Comparison of ENCODE assay signal across 30 mouse cellular contexts in genomic region chr11:67008528-67008927, GRCm38 (mm10). TPM values are rescaled to one million over a fixed set of nuclear protein-coding genes. Genes with fewer than 3 reads are reported as not detected.
DNase-seq lines count a peak whose midpoint lies in the region; ATAC-seq and TF ChIP-seq lines count a peak whose summit lies in the region.
"Had no signal": no experiment of that assay in that cellular context is flagged by ENCODE, and none has a peak within 500 bp of the region (broad histone marks: within the 10 kb centered on the region; RNA-seq: fewer than 3 reads in every experiment).

No protein-coding gene starts in this region.

- H3K36me3 ChIP-seq in hindbrain, embryonic 13.5 days: no peaks in the 10 kb centered on the region
- H3K36me3 ChIP-seq in hindbrain, embryonic 11.5 days (ENCODE audit: control insufficient read depth, insufficient read depth, low read length): no peaks in the 10 kb centered on the region
- no peaks in the 10 kb centered on the region for H3K36me3 ChIP-seq in neural tube, embryonic 12.5 days
- no peaks in the 10 kb centered on the region for H3K36me3 ChIP-seq in E14TG2a.4 (ENCODE audit: insufficient read depth, low read length)
- no peaks in the 10 kb centered on the region for H3K36me3 ChIP-seq in hindbrain, embryonic 15.5 days
- H3K36me3 ChIP-seq: forebrain, embryonic 10.5 days had no signal

- 70% methylated on average over 4 of the region's 4 CpGs for WGBS in hindbrain, embryonic 13.5 days
- 93% methylated on average over 4 of the region's 4 CpGs for WGBS in hindbrain, embryonic 11.5 days
- WGBS in neural tube, embryonic 12.5 days: 95% methylated on average over 4 of the region's 4 CpGs
- WGBS in hindbrain, embryonic 15.5 days: 80% methylated on average over 4 of the region's 4 CpGs

- no peaks in the 10 kb centered on the region for H3K27me3 ChIP-seq in hindbrain, embryonic 13.5 days
- no peaks in the 10 kb centered on the region for H3K27me3 ChIP-seq in hindbrain, embryonic 11.5 days (ENCODE audit: control insufficient read depth, insufficient read depth, low read length)
- H3K27me3 ChIP-seq in neural tube, embryonic 12.5 days (replicated peaks): no peaks in the 10 kb centered on the region
- no peaks in the 10 kb centered on the region for H3K27me3 ChIP-seq in E14TG2a.4 (ENCODE audit: insufficient read depth, low read length)
- no peaks in the 10 kb centered on the region for H3K27me3 ChIP-seq in hindbrain, embryonic 15.5 days
- H3K27me3 ChIP-seq: forebrain, embryonic 13.5 days had no signal

- H3K4me2 ChIP-seq in hindbrain, embryonic 13.5 days: no peak overlapping the region
- H3K4me2 ChIP-seq in hindbrain, embryonic 11.5 days (replicated peaks; ENCODE audit: low read depth, low read length): no peak overlapping the region
- H3K4me2 ChIP-seq in neural tube, embryonic 12.5 days (replicated peaks): no peak overlapping the region
- no peak overlapping the region for H3K4me2 ChIP-seq in hindbrain, embryonic 15.5 days
- H3K4me2 ChIP-seq: forebrain, embryonic 13.5 days; heart, embryonic 11.5 days had no signal

- no peak for DNase-seq in hindbrain, embryonic 11.5 days (ENCODE audit: low spot score)
- no peak for DNase-seq in neural tube, embryonic 10.5 days (ENCODE audit: extremely low spot score, low spot score)
- no peak for DNase-seq in heart, postnatal 36 days
- DNase-seq in layer of hippocampus, adult 2 months (ENCODE audit: low spot score in 2 of 2): no peak
- DNase-seq: adrenal gland, adult 8-10 months; adrenal gland, postnatal 25 days; B cell, adult 2 months; cerebellum, adult 18-20 months; cerebellum, adult 9-10 months; gastrocnemius, adult 2 months; gastrocnemius, postnatal 14 days; heart, adult 11 months had no signal

- H3K9ac ChIP-seq in hindbrain, embryonic 13.5 days: no peak overlapping the region
- H3K9ac ChIP-seq in hindbrain, embryonic 11.5 days (ENCODE audit: low read depth, low read length): no peak overlapping the region
- no peak overlapping the region for H3K9ac ChIP-seq in neural tube, embryonic 12.5 days
- no peak overlapping the region for H3K9ac ChIP-seq in hindbrain, embryonic 15.5 days
- H3K9ac ChIP-seq: forebrain, embryonic 13.5 days had no signal

- 0 out of 2 replicates have a peak, but pooled peaks have one; percentile 34 for ATAC-seq in hindbrain, embryonic 13.5 days (ENCODE audit: low FRiP score)
- ATAC-seq in hindbrain, embryonic 11.5 days (ENCODE audit: low FRiP score): no peak
- ATAC-seq in neural tube, embryonic 12.5 days (ENCODE audit: low FRiP score, low read depth): no peak
- ATAC-seq in hindbrain, embryonic 15.5 days (ENCODE audit: low FRiP score, low read depth): no peak
- ATAC-seq: activated CD4-positive, CD25-positive, alpha-beta regulatory T cell, adult 4 months; forebrain, embryonic 13.5 days; forebrain, embryonic 16.5 days; intestine, postnatal 0 days had no signal

- H3K4me3 ChIP-seq in hindbrain, embryonic 13.5 days: no peak overlapping the region
- no peak overlapping the region for H3K4me3 ChIP-seq in hindbrain, embryonic 11.5 days (ENCODE audit: low read depth, low read length)
- H3K4me3 ChIP-seq in neural tube, embryonic 12.5 days: no peak overlapping the region
- H3K4me3 ChIP-seq in E14TG2a.4 (replicated peaks; ENCODE audit: low read length): 0 out of 2 replicates have a peak overlapping the region, but pooled peaks have one; percentile 37
- no peak overlapping the region for H3K4me3 ChIP-seq in hindbrain, embryonic 15.5 days
- no peak overlapping the region for H3K4me3 ChIP-seq in layer of hippocampus, adult 2 months
- H3K4me3 ChIP-seq: forebrain, embryonic 10.5 days; forebrain, embryonic 13.5 days; gastrocnemius, adult 2 months had no signal

- intact Hi-C loops in heart, postnatal 36 days (cut with DNase I): no loop called here

- H3K4me1 ChIP-seq in hindbrain, embryonic 13.5 days (replicated peaks): peaks cover 32% of the 10 kb centered on the region
- H3K4me1 ChIP-seq in hindbrain, embryonic 11.5 days (replicated peaks; ENCODE audit: control insufficient read depth, insufficient read depth, low read length): no peaks in the 10 kb centered on the region
- peaks cover 16% of the 10 kb centered on the region for H3K4me1 ChIP-seq in neural tube, embryonic 12.5 days
- peaks cover 67% of the 10 kb centered on the region for H3K4me1 ChIP-seq in E14TG2a.4 (replicated peaks; ENCODE audit: low read depth, low read length)
- H3K4me1 ChIP-seq in hindbrain, embryonic 15.5 days (replicated peaks): peaks cover 18% of the 10 kb centered on the region

- no peak for TF ChIP-seq CTCF in E14TG2a.4 (conservative IDR thresholded peaks at IDR 0.05; ENCODE audit: low read length)
- TF ChIP-seq CTCF in layer of hippocampus, adult 2 months (conservative IDR thresholded peaks at IDR 0.05): no peak

- peak overlapping the region; percentile 70 for H3K27ac ChIP-seq in hindbrain, embryonic 13.5 days
- no peak overlapping the region for H3K27ac ChIP-seq in hindbrain, embryonic 11.5 days (ENCODE audit: low read depth, low read length)
- H3K27ac ChIP-seq in neural tube, embryonic 12.5 days: 0 out of 2 replicates have a peak overlapping the region, but pooled peaks have one; percentile 26
- peak overlapping the region; percentile 42; the same call in 1 of the 2 replicates for H3K27ac ChIP-seq in hindbrain, embryonic 15.5 days (replicated peaks)
- no peak overlapping the region for H3K27ac ChIP-seq in layer of hippocampus, adult 2 months
- H3K27ac ChIP-seq: forebrain, embryonic 10.5 days; forebrain, embryonic 13.5 days; gastrocnemius, adult 2 months had no signal

- H3K9me3 ChIP-seq in hindbrain, embryonic 13.5 days: no peaks in the 10 kb centered on the region
- H3K9me3 ChIP-seq in hindbrain, embryonic 11.5 days (ENCODE audit: control insufficient read depth, low read length): no peaks in the 10 kb centered on the region
- no peaks in the 10 kb centered on the region for H3K9me3 ChIP-seq in neural tube, embryonic 12.5 days
- peaks cover 13% of the 10 kb centered on the region for H3K9me3 ChIP-seq in E14TG2a.4 (ENCODE audit: low read length)
- no peaks in the 10 kb centered on the region for H3K9me3 ChIP-seq in hindbrain, embryonic 15.5 days
- H3K9me3 ChIP-seq: forebrain, embryonic 10.5 days; forebrain, embryonic 13.5 days had no signal

RNA-seq across cellular contexts. Expression of gene Tmem220, which starts 16.4 kb away (rescaled TPM):
- 0.93 and 1.0 TPM in 2 replicates for polyA plus RNA-seq in hindbrain, embryonic 13.5 days (2015; fragmentation: Nextera tagmentation; extraction: Ambion mirVana)
- polyA plus RNA-seq in hindbrain, embryonic 11.5 days (2014; fragmentation: Nextera tagmentation; extraction: Ambion mirVana): 1.4 and 1.5 TPM in 2 replicates
- polyA plus RNA-seq in neural tube, embryonic 12.5 days (2016; fragmentation: Nextera tagmentation; extraction: Ambion mirVana): 0.61 and 1.1 TPM in 2 replicates
- 0.34 and 0.67 TPM in 2 replicates for polyA plus RNA-seq in hindbrain, embryonic 15.5 days (2015; fragmentation: Nextera tagmentation; extraction: Ambion mirVana)
- total RNA-seq in heart, postnatal 36 days (2021): 1 to 10 TPM; 1.5 to 1.9 TPM
- under 1 TPM; 0.44 to 0.95 TPM for total RNA-seq in layer of hippocampus, adult 2 months (2021)

RNA-seq across cellular contexts. Expression of gene Adprm, which starts 43.9 kb away (rescaled TPM):
- polyA plus RNA-seq in hindbrain, embryonic 13.5 days (2015; fragmentation: Nextera tagmentation; extraction: Ambion mirVana): 34.5 and 35.2 TPM in 2 replicates
- 38.7 and 39.0 TPM in 2 replicates for polyA plus RNA-seq in hindbrain, embryonic 11.5 days (2014; fragmentation: Nextera tagmentation; extraction: Ambion mirVana)
- polyA plus RNA-seq in neural tube, embryonic 12.5 days (2016; fragmentation: Nextera tagmentation; extraction: Ambion mirVana): 34.1 and 36.1 TPM in 2 replicates
- 32.6 and 33.7 TPM in 2 replicates for polyA plus RNA-seq in hindbrain, embryonic 15.5 days (2015; fragmentation: Nextera tagmentation; extraction: Ambion mirVana)
- 10 to 100 TPM; 12.5 to 16.3 TPM for total RNA-seq in heart, postnatal 36 days (2021)
- 10 to 100 TPM; 27.7 to 29.3 TPM for total RNA-seq in layer of hippocampus, adult 2 months (2021)

RNA-seq across cellular contexts. Expression of gene Sco1, which starts 43.9 kb away (rescaled TPM):
- 13.1 and 14.1 TPM in 2 replicates for polyA plus RNA-seq in hindbrain, embryonic 13.5 days (2015; fragmentation: Nextera tagmentation; extraction: Ambion mirVana)
- 16.1 and 20.0 TPM in 2 replicates for polyA plus RNA-seq in hindbrain, embryonic 11.5 days (2014; fragmentation: Nextera tagmentation; extraction: Ambion mirVana)
- 14.9 and 16.8 TPM in 2 replicates for polyA plus RNA-seq in neural tube, embryonic 12.5 days (2016; fragmentation: Nextera tagmentation; extraction: Ambion mirVana)
- 12.7 and 14.6 TPM in 2 replicates for polyA plus RNA-seq in hindbrain, embryonic 15.5 days (2015; fragmentation: Nextera tagmentation; extraction: Ambion mirVana)
- 10 to 100 TPM; 17.9 to 21.2 TPM for total RNA-seq in heart, postnatal 36 days (2021)
- 10 to 100 TPM in 1 of 2 experiments, 1 to 10 TPM in 1; 9.4 to 10.6 TPM for total RNA-seq in layer of hippocampus, adult 2 months (2021)

RNA-seq across cellular contexts. Expression of gene Tmem238l, which starts 52.1 kb away (rescaled TPM):
- polyA plus RNA-seq in hindbrain, embryonic 13.5 days (2015; fragmentation: Nextera tagmentation; extraction: Ambion mirVana): not detected in 2 replicates
- polyA plus RNA-seq in hindbrain, embryonic 11.5 days (2014; fragmentation: Nextera tagmentation; extraction: Ambion mirVana): not detected in 2 replicates
- polyA plus RNA-seq in neural tube, embryonic 12.5 days (2016; fragmentation: Nextera tagmentation; extraction: Ambion mirVana): not detected in 2 replicates
- polyA plus RNA-seq in hindbrain, embryonic 15.5 days (2015; fragmentation: Nextera tagmentation; extraction: Ambion mirVana): not detected in 2 replicates
- total RNA-seq in heart, postnatal 36 days (2021): not detected
- total RNA-seq in layer of hippocampus, adult 2 months (2021): not detected
- total RNA-seq: adrenal gland, adult 8-10 months; adrenal gland, postnatal 25 days; CH12.LX; ES-E14; gastrocnemius, adult 2 months; gastrocnemius, postnatal 14 days; gastrocnemius, postnatal 4 days; heart, adult 8-10 months; heart, postnatal 25 days had no signal
- polyA plus RNA-seq: activated CD4-positive, CD25-positive, alpha-beta regulatory T cell, adult 4 months; embryonic facial prominence, embryonic 11.5 days; embryonic facial prominence, embryonic 14.5 days; forebrain, embryonic 10.5 days; forebrain, embryonic 13.5 days; forebrain, embryonic 16.5 days; heart, embryonic 14.5 days had no signal

Comparison
In these comparisons a context has a peak if more than half of its experiments do, and no peak if none do; other contexts are left out.
1. H3K27ac ChIP-seq: peak in hindbrain, embryonic 13.5 days (single experiment), neural tube, embryonic 12.5 days (single experiment) and hindbrain, embryonic 15.5 days (single experiment); none in hindbrain, embryonic 11.5 days (single experiment) and layer of hippocampus, adult 2 months (single experiment).